Mouse (Mus musculus): Measurements from ENCODE around the gene Col2a1. TPM values are rescaled to one million over a fixed set of nuclear protein-coding genes. Genes with fewer than 3 reads are reported as not detected.

Gene Col2a1
- total and polyA plus RNA-seq, 3 experiments, result 0.06 to 0.13 TPM; not detected in 1

- in situ Hi-C loops (cut with MboI; ENCODE audit: low pct_ligation_motif_present, low pct_unique_long_range_greater_than_20kb, low sequenced_read_pairs), result no loop called here
- no peak for DNase-seq (ENCODE audit: extremely low read depth)
- Histone ChIP-seq H3K27me3 (replicated peaks) (peaks cover 65% of the 10 kb centered on the region), H3K36me3 (replicated peaks in 1 of 2; ENCODE audit: control insufficient read depth in 1 of 2, insufficient read depth in 1 of 2, low read length in 1 of 2) (no peaks in the 10 kb centered on the region), H3K9me3 (replicated peaks; ENCODE audit: low read length) (no peaks in the 10 kb centered on the region), H3K4me3 (replicated peaks in 1 of 3; ENCODE audit: low read depth in 2 of 3, low read length in 2 of 3, poor library complexity in 1 of 3) (no peak overlapping the region), H3K79me2 (replicated peaks; ENCODE audit: control insufficient read depth, extremely low read depth, insufficient read depth, poor library complexity, severe bottlenecking) (no peaks in the 10 kb centered on the region), H3K4me1 (ENCODE audit: control insufficient read depth in 1 of 2, insufficient read depth in 2 of 2) (peaks cover 5 to 23% of the 10 kb centered on the region in 2 experiments), H3K9ac (ENCODE audit: insufficient read depth, low read depth) (no peak overlapping the region), H3K27ac (ENCODE audit: insufficient read depth, low read depth) (no peak overlapping the region), H3K4me2 (ENCODE audit: insufficient read depth, low read depth, poor library complexity, severe bottlenecking) (no peak overlapping the region)
- no peak for TF ChIP-seq E2F4 (IDR thresholded peaks at IDR 0.05; ENCODE audit: insufficient replicate concordance, low read depth, low read length)
- TF ChIP-seq MAX (IDR thresholded peaks at IDR 0.05; ENCODE audit: low read length), result no peak
- TF ChIP-seq TCF12 (IDR thresholded peaks at IDR 0.05; ENCODE audit: low read depth, low read length), result no peak
- no peak for TF ChIP-seq MXI1 (IDR thresholded peaks at IDR 0.05; ENCODE audit: low read depth, low read length)
- TF ChIP-seq RAD21 (IDR thresholded peaks at IDR 0.05; ENCODE audit: low read depth, low read length), result no peak
- no peak for TF ChIP-seq MAZ (IDR thresholded peaks at IDR 0.05; ENCODE audit: low read depth, low read length)
- no peak for TF ChIP-seq ETS1 (conservative IDR thresholded peaks at IDR 0.05; ENCODE audit: low read depth, low read length)
- no peak for TF ChIP-seq RCOR1 (conservative IDR thresholded peaks at IDR 0.05; ENCODE audit: low read depth, low read length)
- no peak for TF ChIP-seq NELFE (IDR thresholded peaks at IDR 0.05; ENCODE audit: low read depth, low read length)
- TF ChIP-seq KAT2A (IDR thresholded peaks at IDR 0.05; ENCODE audit: insufficient replicate concordance, low read length), result no peak
- no peak for TF ChIP-seq USF1 (IDR thresholded peaks at IDR 0.05; ENCODE audit: low read depth, low read length)
- TF ChIP-seq MEF2A (IDR thresholded peaks at IDR 0.05; ENCODE audit: borderline replicate concordance, low read depth, low read length), result no peak
- TF ChIP-seq CHD2 (IDR thresholded peaks at IDR 0.05; ENCODE audit: low read length), result no peak
- no peak for TF ChIP-seq MYC (IDR thresholded peaks at IDR 0.05; ENCODE audit: low read depth, low read length)
- no peak for TF ChIP-seq GABPA (IDR thresholded peaks at IDR 0.05; ENCODE audit: insufficient replicate concordance, low read depth, low read length)
- dilution Hi-C loops (cut with MboI; ENCODE audit: extremely low pct_ligation_motif_present, extremely low pct_unique_long_range_greater_than_20kb, low sequenced_read_pairs), result no loop called here
Measured at GRCm38 (mm10) chr15:97990721-97991120, 13.8 kb downstream of the Col2a1 start.

GRCm38 (mm10) chr15:97990124-97990523 lies 14.4 kb downstream of the Col2a1 start:
- Histone ChIP-seq H3K4me3 (replicated peaks in 1 of 3; ENCODE audit: low read depth in 2 of 3, low read length in 2 of 3, poor library complexity in 1 of 3) (no peak overlapping the region), H3K4me1 (ENCODE audit: control insufficient read depth in 1 of 2, insufficient read depth in 2 of 2) (peaks cover 5 to 23% of the 10 kb centered on the region in 2 experiments), H3K9ac (ENCODE audit: insufficient read depth, low read depth) (no peak overlapping the region), H3K9me3 (replicated peaks; ENCODE audit: low read length) (no peaks in the 10 kb centered on the region), H3K36me3 (replicated peaks in 1 of 2; ENCODE audit: control insufficient read depth in 1 of 2, insufficient read depth in 1 of 2, low read length in 1 of 2) (no peaks in the 10 kb centered on the region), H3K27ac (ENCODE audit: insufficient read depth, low read depth) (no peak overlapping the region), H3K79me2 (replicated peaks; ENCODE audit: control insufficient read depth, extremely low read depth, insufficient read depth, poor library complexity, severe bottlenecking) (no peaks in the 10 kb centered on the region), H3K4me2 (ENCODE audit: insufficient read depth, low read depth, poor library complexity, severe bottlenecking) (no peak overlapping the region), H3K27me3 (replicated peaks) (peaks cover 70% of the 10 kb centered on the region)
- no peak for DNase-seq (ENCODE audit: extremely low read depth)
- dilution Hi-C loops (cut with MboI; ENCODE audit: extremely low pct_ligation_motif_present, extremely low pct_unique_long_range_greater_than_20kb, low sequenced_read_pairs), result no loop called here
- in situ Hi-C loops (cut with MboI; ENCODE audit: low pct_ligation_motif_present, low pct_unique_long_range_greater_than_20kb, low sequenced_read_pairs), result no loop called here
- TF ChIP-seq EP300 (IDR thresholded peaks at IDR 0.05; ENCODE audit: low read length) (no peak), USF1 (IDR thresholded peaks at IDR 0.05; ENCODE audit: low read depth, low read length) (no peak), IRF4 (IDR thresholded peaks at IDR 0.05; ENCODE audit: low read depth, low read length) (no peak), MXI1 (IDR thresholded peaks at IDR 0.05; ENCODE audit: low read depth, low read length) (no peak), MAFK (IDR thresholded peaks at IDR 0.05; ENCODE audit: insufficient replicate concordance, low read length) (no peak), CHD1 (IDR thresholded peaks at IDR 0.05; ENCODE audit: low read depth, low read length) (no peak), SIN3A (IDR thresholded peaks at IDR 0.05; ENCODE audit: low read length) (no peak), MEF2A (IDR thresholded peaks at IDR 0.05; ENCODE audit: borderline replicate concordance, low read depth, low read length) (no peak), RCOR1 (conservative IDR thresholded peaks at IDR 0.05; ENCODE audit: low read depth, low read length) (no peak), JUN (IDR thresholded peaks at IDR 0.05; ENCODE audit: insufficient read depth, low read depth, low read length) (no peak), CTCF (conservative IDR thresholded peaks at IDR 0.05 in 1 of 2, IDR thresholded peaks at IDR 0.05 in 1 of 2; ENCODE audit: low read depth in 2 of 2, low read length in 2 of 2) (no peak), JUND (conservative IDR thresholded peaks at IDR 0.05; ENCODE audit: low read depth, low read length) (no peak), HCFC1 (IDR thresholded peaks at IDR 0.05; ENCODE audit: low read depth, low read length) (no peak)
